In the genomic region with DNA sequence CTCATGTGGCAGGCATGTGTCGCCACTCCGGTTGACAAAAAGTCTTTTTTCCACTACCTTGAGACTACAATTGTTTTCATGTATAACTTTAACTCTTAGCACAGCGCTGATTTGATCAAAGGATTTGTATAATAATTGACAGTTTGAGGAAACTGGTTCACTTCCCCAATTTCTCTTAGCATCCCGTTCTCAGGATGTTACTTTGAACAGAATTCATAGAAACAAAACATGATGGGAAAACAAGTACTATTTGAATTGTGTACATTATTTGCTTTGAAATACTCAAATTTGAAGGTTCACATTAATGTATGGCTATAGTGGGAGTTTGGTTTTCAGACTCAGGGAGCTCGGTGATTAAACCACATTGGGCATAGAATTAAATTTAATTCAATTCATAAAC, we compare ENCODE assay signal across 9 mouse cellular contexts. TPM values are rescaled to one million over a fixed set of nuclear protein-coding genes. Genes with fewer than 3 reads are reported as not detected.
DNase-seq lines count a peak whose midpoint lies in the region; ATAC-seq and TF ChIP-seq lines count a peak whose summit lies in the region.
"Had no signal": no experiment of that assay in that cellular context is flagged by ENCODE, and none has a peak within 500 bp of the region (broad histone marks: within the 10 kb centered on the region; RNA-seq: fewer than 3 reads in every experiment).

No protein-coding gene starts in this region.

- H3K9me3 ChIP-seq in heart, embryonic 10.5 days = no peaks in the 10 kb centered on the region
- no peaks in the 10 kb centered on the region for H3K9me3 ChIP-seq in forebrain, embryonic 12.5 days
- no peaks in the 10 kb centered on the region for H3K9me3 ChIP-seq in liver, embryonic 14.5 days (ENCODE audit: control insufficient read depth, low read length)

- no peaks in the 10 kb centered on the region for H3K27me3 ChIP-seq in heart, embryonic 10.5 days (ENCODE audit: insufficient read depth, poor library complexity, severe bottlenecking)
- no peaks in the 10 kb centered on the region for H3K27me3 ChIP-seq in forebrain, embryonic 12.5 days
- no peaks in the 10 kb centered on the region for H3K27me3 ChIP-seq in liver, embryonic 14.5 days (ENCODE audit: control insufficient read depth, insufficient read depth, low read length)

- TF ChIP-seq CTCF in liver, embryonic 14.5 days (IDR thresholded peaks at IDR 0.05; ENCODE audit: low read depth) = no peak

- no peak overlapping the region for H3K9ac ChIP-seq in forebrain, embryonic 12.5 days
- H3K9ac ChIP-seq in liver, embryonic 14.5 days (replicated peaks) = peak overlapping the region; percentile 68

- no peaks in the 10 kb centered on the region for H3K36me3 ChIP-seq in heart, embryonic 10.5 days
- H3K36me3 ChIP-seq in forebrain, embryonic 12.5 days (replicated peaks) = no peaks in the 10 kb centered on the region
- H3K36me3 ChIP-seq in liver, embryonic 14.5 days (replicated peaks; ENCODE audit: control insufficient read depth, insufficient read depth, low read depth) = no peaks in the 10 kb centered on the region

- H3K27ac ChIP-seq in heart, embryonic 10.5 days = no peak overlapping the region
- no peak overlapping the region for H3K27ac ChIP-seq in forebrain, embryonic 12.5 days
- H3K27ac ChIP-seq in liver, embryonic 14.5 days = peak overlapping the region; percentile 77; the same call in 1 of the 2 replicates

- peak overlapping the region; percentile 67 for H3K4me3 ChIP-seq in heart, embryonic 10.5 days
- H3K4me3 ChIP-seq in forebrain, embryonic 12.5 days (replicated peaks) = peak overlapping the region; percentile 52
- peak overlapping the region; percentile 60 to 96 for H3K4me3 ChIP-seq in liver, embryonic 14.5 days (ENCODE audit: insufficient read depth in 1 of 2, low read depth in 2 of 2, low read length in 2 of 2)

- no peak for TF ChIP-seq EP300 in liver, embryonic 14.5 days (IDR thresholded peaks at IDR 0.05; ENCODE audit: low read depth)

- DNase-seq in heart, embryonic 10.5 days (ENCODE audit: low spot score) = no peak
- DNase-seq in heart, postnatal 10 days = no peak
- DNase-seq in 416B (ENCODE audit: low read depth) = peak; percentile 4
- no peak for DNase-seq in liver, embryonic 14.5 days (ENCODE audit: low read depth in 3 of 3, low spot score in 3 of 3)
- no peak for DNase-seq in gastrocnemius, adult 8-10 months (ENCODE audit: low spot score in 2 of 2)
- no peak for DNase-seq in ovary, postnatal 10 days (ENCODE audit: low spot score)
- DNase-seq: kidney, adult 11 months had no signal

- WGBS in heart, embryonic 10.5 days = 70% methylated on average over 5 of the region's 5 CpGs
- 83% methylated on average over 5 of the region's 5 CpGs for WGBS in forebrain, embryonic 12.5 days
- WGBS in liver, embryonic 14.5 days (ENCODE audit: insufficient replicate concordance) = 31% methylated on average over 5 of the region's 5 CpGs

- intact Hi-C loops in heart, postnatal 10 days (cut with DNase I) = loop anchor here (10.0 kb wide), 2 partner anchors 260 to 1020 kb away; a partner anchor contains a TSS

- ATAC-seq in forebrain, embryonic 12.5 days (ENCODE audit: low FRiP score) = no peak
- no peak for ATAC-seq in liver, embryonic 14.5 days (ENCODE audit: insufficient read depth)
- ATAC-seq in erythroid progenitor cell, adult 5-6 weeks (replicated peaks; ENCODE audit: low FRiP score, poor library complexity, severe bottlenecking) = no peak

- no peaks in the 10 kb centered on the region for H3K4me1 ChIP-seq in heart, embryonic 10.5 days
- no peaks in the 10 kb centered on the region for H3K4me1 ChIP-seq in forebrain, embryonic 12.5 days
- no peaks in the 10 kb centered on the region; a peak in 1 of 4 replicates for H3K4me1 ChIP-seq in liver, embryonic 14.5 days (replicated peaks; ENCODE audit: control insufficient read depth in 2 of 2, insufficient read depth in 2 of 2, low read length in 1 of 2)

- H3K4me2 ChIP-seq in forebrain, embryonic 12.5 days = peak overlapping the region; percentile 50
- H3K4me2 ChIP-seq in liver, embryonic 14.5 days (ENCODE audit: low read depth) = peak overlapping the region; percentile 70

RNA-seq across cellular contexts. Expression of a gene that starts 1.1 kb away (rescaled TPM):
- polyA plus RNA-seq in heart, embryonic 10.5 days (2016; fragmentation: Nextera tagmentation; extraction: Ambion mirVana) = 3.2 and 3.3 TPM in 2 replicates
- total RNA-seq in heart, postnatal 10 days (2021) = 1 to 10 TPM; 7.0 to 8.6 TPM
- 4.1 and 4.6 TPM in 2 replicates for polyA plus RNA-seq in forebrain, embryonic 12.5 days (2016; fragmentation: Nextera tagmentation; extraction: Ambion mirVana)
- polyA plus RNA-seq in liver, embryonic 14.5 days (2012; rRNA removed) = 0.90 and 1.1 TPM in 2 replicates
- 0.87 and 0.96 TPM in 2 replicates for polyA plus RNA-seq in liver, embryonic 14.5 days (2014; fragmentation: Nextera tagmentation; extraction: Ambion mirVana)
- 7.5 and 13.3 TPM in 2 replicates for total RNA-seq in erythroid progenitor cell, adult 5-6 weeks (2015; ENCODE audit: low replicate concordance)
- 5.6 and 9.1 TPM in 2 replicates for total RNA-seq in erythroid progenitor cell, adult 5-6 weeks (2017; ENCODE audit: low replicate concordance)
- 1 to 10 TPM; 2.7 to 3.7 (median 3.2) TPM for total RNA-seq in gastrocnemius, adult 8-10 months (2022)
